Mouse (Mus musculus): ENCODE measurements around the gene Ei24.

Gene Ei24

DNA sequence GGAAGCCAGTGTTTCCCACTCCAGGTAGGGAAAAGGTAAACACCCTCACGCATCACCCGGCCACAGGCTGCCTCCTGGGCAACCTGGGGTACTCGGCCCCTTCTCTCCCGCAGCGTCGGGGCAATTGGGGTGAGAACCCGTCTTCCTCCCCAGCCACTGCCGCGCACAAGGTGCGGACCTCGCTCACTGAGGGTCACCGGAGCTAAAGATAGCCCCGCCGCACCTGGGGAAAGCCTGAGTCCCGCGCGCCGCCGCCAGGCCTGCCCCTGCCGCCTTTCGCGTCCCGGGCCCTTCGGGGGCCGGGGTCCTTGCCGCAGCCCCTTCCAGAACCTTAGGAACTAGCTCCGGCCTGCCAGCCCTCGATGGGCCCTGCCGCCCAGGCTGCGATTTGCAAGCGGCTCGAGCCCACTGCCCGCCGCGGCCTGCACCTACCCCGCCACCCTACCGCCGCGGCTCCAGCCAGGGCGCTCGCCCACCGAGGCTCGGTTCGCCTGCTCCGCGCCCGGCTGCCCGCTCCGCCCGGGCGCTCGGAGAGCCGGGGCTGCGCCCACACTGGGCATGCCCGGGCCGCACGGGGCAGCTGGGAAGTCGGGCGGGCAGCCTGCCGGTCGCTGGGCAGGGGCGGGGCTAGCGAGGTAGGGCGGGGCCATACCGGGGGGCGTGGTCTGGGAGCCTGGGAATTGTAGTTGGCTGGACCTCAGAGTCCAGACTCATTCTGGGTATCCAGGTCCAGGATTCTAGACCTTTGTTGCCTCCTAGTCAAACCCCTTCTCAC lies at the start of gene Ei24:
Gene Ei24, minus strand, starts transcription at position 613 of the 775 bp plus-strand sequence.
- DNase-seq (ENCODE audit: low read depth, low spot score): peak; percentile 72

DNA sequence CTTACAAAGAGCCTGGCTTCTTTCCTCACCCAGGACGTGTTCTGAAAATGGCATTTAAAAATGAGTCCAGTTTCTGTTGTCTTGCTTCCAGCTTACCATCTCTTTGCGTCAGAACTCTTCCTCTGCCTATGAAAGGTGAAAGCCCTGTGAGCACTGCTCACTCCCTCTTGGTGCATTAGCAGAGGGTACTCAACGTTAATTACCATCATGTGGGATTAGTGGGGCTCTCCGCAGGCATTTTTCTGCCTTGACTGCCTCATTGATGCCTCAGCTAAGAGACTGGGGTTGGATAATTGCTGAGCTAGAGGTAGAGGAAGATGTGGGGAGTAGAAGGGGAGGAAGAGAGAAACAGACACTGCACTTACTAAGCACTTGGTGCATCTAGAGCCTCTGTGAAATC lies 49.2 kb upstream of the Ei24 start:
- DNase-seq (ENCODE audit: low read depth, low spot score): no peak

DNA sequence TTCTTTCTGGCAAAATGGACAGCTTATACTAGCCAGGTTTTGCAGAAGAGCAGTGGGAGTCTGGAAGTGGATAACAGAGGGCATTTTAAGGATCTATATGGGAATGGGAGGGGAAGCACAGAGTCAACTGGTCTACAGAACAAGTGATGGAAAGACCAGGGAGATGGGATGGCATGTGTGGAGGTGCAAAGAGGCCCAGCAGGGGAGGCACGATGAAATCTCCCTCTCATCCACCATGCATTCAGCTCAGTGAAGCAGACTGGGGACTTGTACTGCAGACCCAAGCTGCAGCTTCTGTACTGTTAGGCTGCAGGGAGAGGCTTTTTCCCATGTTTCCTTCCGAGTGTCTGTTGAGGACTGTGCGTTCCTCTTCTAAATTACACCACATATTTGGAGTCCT lies 36.7 kb upstream of the Ei24 start:
- DNase-seq (ENCODE audit: low read depth, low spot score): no peak

DNA sequence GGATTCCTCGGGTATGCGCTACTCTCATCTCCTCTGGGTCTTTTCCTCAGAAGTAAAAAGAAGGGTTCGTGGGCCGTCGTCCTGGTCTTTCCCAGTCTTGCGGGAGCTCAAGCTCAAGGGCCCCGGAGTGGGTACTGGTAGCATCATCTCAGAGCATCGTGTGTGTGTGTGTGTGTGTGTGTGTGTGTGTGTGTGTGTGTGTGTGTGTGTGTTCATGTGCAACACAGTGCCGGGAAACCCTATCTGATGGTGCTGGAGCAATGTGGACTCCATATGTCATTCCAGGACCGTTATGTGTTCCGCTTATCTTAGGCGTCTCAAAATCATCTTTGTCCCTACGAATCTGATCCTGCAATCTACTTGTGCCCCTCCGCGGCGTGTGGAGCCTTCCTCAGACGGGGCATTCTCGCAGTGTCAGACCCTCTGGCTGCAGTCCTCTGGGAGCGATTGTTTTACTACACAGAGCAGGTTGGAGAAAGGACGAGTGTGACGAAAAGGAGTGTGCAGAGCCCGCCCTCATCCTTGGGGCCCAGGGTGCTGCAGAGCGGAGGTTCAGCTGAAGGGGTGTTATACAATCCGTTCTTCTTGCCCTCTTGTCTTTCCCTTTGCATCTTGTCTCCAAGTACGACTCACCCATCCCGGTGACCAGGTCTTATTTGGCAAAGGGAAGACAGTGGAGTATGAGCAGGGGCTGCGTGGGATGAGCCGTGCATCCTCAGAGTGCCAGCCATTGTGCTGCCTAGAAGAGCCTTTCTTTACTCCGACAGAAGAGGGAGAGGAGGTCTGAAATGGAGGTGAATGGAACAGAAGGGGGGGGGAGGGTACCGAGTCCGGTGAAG lies 36.1 kb upstream of the Ei24 start:
- peak; percentile 14 for DNase-seq (ENCODE audit: low read depth, low spot score)

DNA sequence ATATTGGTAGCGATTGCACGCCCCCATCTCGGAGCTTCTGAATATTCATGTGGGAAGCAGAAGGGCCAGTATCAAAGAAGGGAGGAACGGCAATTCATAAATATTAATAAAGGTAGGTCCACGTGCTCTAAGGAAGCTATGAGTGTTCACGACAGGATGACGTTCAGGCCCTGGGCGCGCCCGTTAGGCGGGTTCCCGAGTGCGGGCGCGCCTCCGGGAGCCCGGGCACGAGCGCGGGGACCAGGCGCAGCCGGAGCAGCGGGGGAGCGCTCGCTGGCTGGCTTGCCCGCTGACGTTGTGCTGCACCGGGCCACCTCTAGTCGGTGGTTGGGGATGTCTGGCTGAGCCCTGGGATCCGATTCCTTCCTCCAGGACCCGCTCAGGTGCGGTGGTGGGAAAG lies 35.3 kb upstream of the Ei24 start:
- peak; percentile 52 for DNase-seq (ENCODE audit: low read depth, low spot score)

DNA sequence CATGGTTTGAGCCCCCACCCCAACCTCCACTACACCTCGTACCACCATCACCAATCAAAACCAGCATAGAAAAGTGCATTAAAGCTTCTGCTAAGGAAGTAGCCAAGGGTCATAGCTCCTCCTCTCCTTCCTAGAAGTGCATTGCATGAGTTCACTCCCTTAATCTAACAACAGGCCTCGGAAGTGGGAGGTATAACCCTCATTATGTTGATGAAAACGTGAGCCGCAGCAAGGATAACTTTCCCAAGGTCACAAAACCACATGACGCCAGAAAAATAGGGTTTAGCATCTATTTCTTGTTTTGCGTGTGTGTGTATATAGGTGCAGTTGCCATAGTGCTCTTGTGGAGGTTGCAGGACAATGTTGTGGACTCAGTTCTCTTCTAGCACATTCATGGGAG lies 34.2 kb upstream of the Ei24 start:
- peak; percentile 55 for DNase-seq (ENCODE audit: low read depth, low spot score)

DNA sequence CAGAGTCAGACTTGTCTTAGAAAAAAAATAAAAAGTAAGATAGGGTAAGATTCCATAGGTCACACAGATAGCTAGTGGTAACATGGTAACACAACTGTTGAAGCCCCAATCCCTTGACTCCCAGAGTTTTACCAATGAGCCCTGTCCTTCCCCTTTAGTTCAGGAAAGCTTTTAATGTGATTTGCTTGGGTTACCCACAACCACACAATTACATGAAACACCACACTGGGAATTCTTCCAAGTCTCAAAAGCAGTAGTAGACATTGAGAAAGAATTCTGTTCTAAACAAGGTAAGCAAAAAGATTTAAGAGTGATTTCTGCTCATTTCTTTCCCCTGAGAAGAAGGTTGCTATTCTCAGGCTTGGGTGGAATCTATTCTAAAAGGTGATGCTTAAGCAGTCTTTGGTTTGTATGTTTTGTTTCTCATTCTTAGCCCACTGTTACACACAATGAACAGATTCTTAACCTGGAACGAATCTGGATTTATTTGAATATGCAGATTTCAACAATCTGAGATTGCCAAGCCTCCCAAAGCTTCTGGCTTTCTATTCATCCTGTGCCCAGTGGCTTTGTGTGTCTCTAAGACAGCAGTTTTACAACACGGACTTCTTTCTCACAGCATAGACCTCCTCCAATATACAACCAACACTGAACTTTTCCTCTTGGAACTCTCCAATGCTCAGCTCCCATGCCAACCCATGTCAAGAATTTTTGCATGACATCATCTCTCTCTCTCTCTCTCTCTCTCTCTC lies 29.6 kb upstream of the Ei24 start:
- no peak for DNase-seq (ENCODE audit: low read depth, low spot score)

DNA sequence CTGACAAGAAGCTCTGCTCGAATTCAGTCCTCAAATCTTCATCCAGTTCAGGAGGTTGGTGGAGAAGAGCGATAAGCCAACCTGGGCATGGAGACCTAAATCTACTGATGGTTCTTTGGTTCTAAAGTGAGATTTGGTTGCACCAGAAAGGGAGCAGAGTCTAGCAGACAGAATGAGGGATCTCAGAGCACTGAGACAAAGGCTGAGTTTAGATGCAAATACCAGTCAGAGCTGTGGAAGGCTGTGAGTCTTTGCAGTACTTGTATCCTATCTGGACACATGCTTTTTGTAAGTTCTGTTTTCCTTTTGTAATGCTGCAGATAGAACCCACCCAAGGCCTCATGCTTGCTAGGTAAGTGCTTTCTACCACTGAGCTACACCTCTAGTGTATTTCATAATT lies 24.8 kb upstream of the Ei24 start:
- no peak for DNase-seq (ENCODE audit: low read depth, low spot score)

DNA sequence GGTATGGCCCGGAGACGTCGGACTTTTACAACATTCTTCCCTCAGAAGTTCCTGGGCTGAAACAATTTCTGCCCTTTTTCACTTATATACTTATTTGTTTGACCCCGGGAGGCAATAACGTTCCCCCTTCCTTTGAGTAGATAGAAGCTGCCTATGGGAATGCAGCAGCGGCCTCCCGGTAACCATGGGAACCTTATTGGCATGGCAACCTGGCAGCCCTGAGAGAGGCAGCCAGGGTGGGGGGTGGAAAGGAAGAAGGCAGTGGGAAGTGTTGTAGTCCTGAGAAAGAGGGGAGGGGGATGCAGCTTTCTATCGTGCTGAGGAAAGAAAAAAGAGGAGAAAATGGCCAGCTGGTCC lies 24.4 kb upstream of the Ei24 start, which contains the start of gene Fez1:
Gene Fez1, plus strand, starts transcription at position 221 of the 357 bp plus-strand sequence.
- DNase-seq (ENCODE audit: low read depth, low spot score): peak; percentile 89

DNA sequence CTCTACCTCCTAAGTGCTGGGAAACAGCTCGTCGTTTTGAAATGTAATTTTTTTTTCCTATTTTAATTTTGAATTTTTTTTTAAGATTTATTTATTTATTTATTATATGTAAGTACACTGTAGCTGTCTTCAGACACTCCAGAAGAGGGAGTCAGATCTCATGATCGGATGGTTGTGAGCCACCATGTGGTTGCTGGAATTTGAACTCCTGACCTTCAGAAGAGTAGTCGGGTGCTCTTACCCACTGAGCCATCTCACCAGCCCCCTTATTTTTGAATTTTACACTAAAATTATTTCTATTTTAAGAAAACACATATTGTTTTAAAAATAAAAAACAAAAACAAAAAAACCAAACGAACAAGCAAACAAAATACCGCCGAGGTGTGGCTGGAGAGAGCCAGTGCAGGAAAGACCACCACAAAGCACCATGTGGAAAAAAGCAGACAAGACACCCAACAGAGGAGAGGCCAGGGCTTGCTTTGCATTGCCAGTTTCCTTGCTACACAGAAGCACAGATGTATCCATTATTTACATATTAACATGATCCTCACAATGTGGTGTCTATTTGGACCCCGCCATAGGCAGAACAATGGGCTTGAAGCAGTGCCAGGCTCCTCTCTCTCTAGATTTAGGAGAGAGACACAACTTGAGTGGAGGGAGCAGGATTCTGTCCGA lies 23.9 kb upstream of the Ei24 start:
- DNase-seq (ENCODE audit: low read depth, low spot score): peak; percentile 60

DNA sequence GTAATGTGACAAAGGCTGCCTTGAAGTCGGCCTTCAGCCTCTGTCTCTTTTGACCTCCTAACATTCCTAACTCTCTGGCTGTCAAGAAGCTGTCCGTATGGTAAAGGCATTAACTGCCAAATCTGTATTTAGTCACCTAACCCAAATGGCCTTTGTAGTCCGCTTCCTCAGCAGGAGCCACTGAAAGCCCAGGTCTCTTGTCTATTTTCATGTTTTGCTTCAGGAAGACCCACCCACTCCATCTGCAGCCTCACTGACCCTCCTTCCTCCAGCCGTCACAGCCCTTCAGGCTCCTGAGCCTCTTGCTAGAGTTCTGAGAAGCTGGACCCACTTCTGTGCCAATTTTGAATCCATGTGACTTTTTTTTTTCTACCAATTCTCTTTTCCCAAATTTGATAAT lies 21.7 kb upstream of the Ei24 start:
- no peak for DNase-seq (ENCODE audit: low read depth, low spot score)

DNA sequence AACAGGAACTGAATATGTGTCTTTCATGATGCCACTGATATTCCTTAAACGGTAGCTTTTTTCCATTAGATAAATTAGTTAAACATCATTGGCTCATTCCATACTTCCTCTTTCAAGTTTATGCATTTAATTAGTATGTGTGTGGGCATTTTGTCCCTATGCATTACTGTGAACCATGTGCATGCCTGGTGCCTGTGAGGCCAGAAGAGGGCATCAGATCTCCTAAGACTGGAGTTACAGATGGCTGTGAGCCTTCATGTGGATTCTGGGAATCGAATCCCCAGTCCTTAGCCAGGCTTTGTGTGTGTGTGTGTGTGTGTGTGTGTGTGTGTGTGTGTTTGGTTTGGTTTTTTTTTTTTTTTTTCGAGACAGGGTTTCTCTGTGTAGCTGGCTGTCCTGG lies 17.3 kb upstream of the Ei24 start:
- peak; percentile 64 for DNase-seq (ENCODE audit: low read depth, low spot score)

DNA sequence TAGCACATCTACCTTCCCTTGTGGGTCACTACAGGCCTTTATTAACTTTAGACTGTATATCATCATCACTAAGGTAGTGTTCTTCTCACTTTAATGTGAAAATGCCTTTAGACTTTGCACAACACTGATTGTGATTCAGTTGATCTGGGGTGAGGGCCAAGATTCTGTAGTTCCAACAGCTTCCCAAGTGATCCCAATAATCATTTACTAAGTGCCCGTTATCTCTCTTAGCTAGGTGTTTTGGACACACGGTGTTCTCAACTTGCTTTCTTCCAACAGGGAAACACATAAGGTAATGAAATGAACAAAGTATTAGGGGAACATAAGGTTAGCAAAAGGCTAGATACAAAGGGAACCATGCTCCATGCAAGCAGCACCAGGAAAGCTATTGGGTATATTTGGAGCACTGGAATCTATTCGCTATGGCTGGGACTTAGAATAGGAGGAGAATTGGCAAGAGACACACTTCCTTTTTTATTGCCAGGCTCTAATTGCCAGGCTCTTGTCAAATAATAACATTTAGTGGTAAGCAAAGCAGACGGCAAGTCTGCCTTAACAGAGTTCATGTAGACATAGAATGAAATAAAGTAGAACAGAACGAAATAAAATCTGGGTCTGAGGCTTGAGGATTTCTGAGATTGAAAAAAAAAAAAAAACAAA lies 11.1 kb upstream of the Ei24 start:
- DNase-seq (ENCODE audit: low read depth, low spot score): no peak

DNA sequence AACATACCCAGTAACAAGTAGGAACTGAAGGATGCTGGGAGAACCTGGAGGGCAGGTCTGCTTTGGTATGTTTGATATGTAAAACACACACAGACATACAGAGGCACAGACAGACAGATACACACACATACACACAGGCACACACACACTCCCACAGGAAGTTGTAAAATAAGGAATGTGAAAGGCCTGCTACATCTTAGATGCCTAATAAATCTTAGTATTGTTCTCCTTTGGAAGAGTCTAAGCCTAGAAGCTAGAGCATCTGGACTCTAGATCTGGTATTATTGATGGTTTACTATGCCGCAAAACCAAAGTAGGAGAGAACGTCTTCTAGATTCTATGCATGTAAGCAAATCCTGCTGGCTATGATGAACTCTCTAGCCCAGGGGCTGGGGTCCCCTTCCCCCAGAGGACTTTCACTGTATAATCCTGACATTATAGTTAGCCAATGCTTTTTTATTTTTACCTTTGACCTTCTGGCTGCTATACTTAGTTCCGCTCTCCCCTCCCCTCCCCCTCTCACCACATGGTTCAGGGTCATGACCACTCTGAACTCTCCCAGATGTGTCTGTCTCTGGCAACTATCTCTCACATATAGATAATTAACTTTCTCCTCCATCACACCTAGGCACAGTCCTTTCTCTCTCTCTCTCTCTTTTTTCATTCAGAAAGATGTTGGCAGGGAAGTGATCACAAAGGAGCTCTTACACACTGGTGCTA lies 8.2 kb upstream of the Ei24 start:
- DNase-seq (ENCODE audit: low read depth, low spot score): no peak

DNA sequence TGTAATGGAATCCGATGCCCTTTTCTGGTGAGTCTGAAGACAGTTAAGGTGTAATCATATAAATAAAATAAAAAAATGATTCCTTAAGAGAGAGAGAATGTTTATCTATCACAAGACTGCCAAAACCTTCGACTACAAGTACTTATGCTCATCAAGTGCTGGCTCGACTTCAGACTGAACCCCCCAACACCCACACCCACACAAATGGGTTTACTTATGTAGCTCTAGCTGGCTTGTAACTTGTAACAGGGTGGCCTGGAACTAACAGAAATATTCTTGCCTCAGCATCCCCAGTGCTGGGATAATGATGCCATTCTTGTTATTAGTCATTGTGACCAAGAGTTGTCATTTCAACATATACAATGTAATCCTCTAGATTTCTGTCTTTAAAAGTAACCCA lies 6.7 kb upstream of the Ei24 start:
- peak; percentile 63 for DNase-seq (ENCODE audit: low read depth, low spot score)

DNA sequence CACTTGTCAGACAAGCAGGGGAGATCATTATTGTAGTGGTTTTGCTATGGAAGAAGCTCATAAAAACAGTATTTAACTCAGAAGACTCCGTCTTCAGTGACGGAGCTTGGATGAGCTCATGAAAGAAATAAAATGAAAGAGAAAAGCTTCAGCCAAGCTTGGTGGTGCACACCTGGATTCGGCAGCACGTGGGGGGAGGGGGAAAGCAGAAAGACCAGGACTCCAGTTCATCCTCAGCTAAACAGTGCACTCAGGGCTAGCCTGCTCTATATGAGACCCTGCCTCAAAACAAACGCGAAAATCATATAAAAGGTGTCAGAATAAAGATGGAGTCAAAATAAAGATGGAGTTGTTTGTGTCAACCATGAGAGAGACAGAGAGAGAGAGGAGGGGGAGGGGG lies 6.2 kb upstream of the Ei24 start:
- peak; percentile 87 for DNase-seq (ENCODE audit: low read depth, low spot score)

DNA sequence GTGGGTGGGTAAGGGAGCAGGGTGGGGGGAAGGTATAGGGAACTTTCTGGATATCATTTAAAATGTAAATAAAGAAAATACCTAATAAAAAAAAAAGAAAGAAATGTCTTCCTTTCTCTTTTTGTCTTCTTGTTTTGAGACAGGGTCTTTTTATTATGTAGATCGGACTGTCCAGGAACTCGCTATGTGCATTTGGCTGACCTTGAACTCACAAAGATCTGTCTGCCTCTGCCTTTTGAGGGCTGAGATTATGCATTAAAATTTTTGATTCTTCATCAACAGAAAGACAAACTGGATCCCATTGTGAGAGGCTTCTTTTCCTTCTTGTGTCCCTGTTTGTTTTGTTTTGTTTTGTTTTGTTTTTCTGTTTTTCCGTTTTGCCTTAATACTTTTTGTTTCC lies 5.8 kb upstream of the Ei24 start:
- peak; percentile 88 for DNase-seq (ENCODE audit: low read depth, low spot score)

DNA sequence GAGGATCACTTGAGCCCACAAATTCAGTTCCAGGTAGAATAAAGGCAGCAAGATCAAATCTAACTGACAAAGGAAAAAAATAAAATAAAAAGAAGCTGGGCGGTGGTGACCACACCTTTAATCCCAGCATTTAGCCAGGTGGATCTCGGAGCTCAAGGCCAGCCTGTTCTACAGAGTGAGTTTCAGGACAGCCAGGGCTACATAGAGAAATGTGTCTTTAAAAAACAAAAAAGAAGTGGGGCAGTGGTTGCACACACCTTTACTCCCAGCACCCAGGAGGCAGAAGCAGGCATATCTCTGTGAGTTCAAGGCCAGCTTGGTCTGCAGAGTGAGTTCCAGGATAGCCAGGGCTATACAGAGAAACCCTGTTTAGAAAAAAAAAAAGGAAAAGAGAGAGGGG lies 4.8 kb upstream of the Ei24 start:
- DNase-seq (ENCODE audit: low read depth, low spot score): peak; percentile 62

DNA sequence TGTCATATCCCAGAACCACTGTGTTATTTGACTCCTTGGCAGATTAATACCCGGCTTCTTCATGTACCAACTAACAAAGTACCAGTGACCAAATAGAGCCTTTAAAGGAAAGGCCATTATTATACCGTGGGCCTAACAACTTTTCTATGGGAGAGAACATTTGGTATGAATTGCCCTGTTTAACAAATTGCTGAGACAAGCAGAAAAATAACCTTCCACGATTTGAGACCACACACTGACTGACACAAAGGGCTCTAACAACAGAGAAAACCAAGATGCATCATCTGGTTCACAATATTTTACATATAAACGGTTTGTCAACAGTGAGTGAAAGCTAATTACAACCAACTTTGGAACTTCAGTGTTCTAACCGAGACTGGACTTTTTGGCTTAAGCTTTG lies 969 bp downstream of the Ei24 start:
- DNase-seq (ENCODE audit: low read depth, low spot score): no peak

DNA sequence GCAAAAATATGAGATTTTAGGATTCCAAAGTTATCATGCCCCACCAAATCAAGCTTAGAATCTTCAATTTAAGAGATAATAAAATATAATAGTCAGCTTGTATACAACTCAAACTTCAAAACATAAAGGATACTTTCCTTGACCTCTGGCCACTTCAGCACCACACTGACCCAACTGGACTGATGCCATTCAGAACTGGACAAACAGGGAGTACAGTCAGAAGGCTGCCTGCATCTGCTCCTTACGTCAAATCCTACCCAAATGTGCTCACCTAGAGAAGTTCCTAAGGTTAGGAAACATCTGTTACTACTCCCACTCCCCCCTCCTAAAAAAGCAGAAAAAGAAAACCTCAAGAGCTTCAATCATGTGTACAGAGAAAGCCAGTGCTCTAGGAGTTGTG lies 1.6 kb downstream of the Ei24 start:
- DNase-seq (ENCODE audit: low read depth, low spot score): no peak

DNA sequence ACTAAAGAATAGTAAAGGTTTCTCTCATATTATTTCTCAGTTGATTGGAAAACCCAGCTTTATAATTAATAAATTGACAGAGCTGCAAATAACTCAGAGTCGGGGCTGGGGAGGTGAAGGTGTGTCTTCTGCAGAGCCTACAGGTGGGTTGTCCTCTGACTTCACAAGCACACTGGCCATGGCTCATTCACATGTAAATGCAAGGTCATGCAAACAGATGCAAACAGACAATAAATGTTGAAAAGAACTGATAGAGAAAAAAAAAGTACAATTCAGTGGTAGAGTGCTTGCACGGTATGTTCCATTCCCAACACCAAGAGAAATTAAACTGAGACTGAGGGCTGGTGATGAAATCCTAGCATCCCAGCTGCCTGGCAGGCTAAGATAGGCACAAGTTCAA lies 2.7 kb downstream of the Ei24 start:
- DNase-seq (ENCODE audit: low read depth, low spot score): peak; percentile 76

Measured in R1 (cell line).